Mouse (Mus musculus) embryonic facial prominence, embryonic 15.5 days (tissue): ENCODE data around the gene Skap1. TPM values are rescaled to one million over a fixed set of nuclear protein-coding genes. Genes with fewer than 3 reads are reported as not detected.

ENCODE experiments used
- ATAC-seq: fragments of 200-750 bp; cut with Nextera tagmentation; 2 replicates; pipeline ENCODE4 v1.8.0; 2017; ENCODE audit warnings: low read depth, moderate TSS enrichment; ENCODE audit not compliant: insufficient number of reproducible peaks, low FRiP score, low TSS enrichment
- H3K27ac ChIP-seq: fragments of 300-500 bp; sonication (generic); replicated peaks from 2 replicates; pipeline ENCODE4 v1.5.1; 2015; ENCODE audit warnings: mild to moderate bottlenecking, inconsistent platforms
- H3K27me3 ChIP-seq: fragments of 300-500 bp; sonication (generic); 2 replicates; pipeline ENCODE4 v1.6.1; 2015; ENCODE audit warnings: inconsistent platforms
- H3K36me3 ChIP-seq: fragments of 300-500 bp; sonication (generic); 2 replicates; pipeline ENCODE4 v1.6.1; 2015; ENCODE audit warnings: mild to moderate bottlenecking, inconsistent platforms
- H3K4me1 ChIP-seq: fragments of 300-500 bp; sonication (generic); 2 replicates; pipeline ENCODE4 v1.6.1; 2015; ENCODE audit warnings: inconsistent platforms
- H3K4me2 ChIP-seq: fragments of 300-500 bp; sonication (generic); replicated peaks from 2 replicates; pipeline ENCODE4 v1.6.1; 2015; ENCODE audit warnings: mild to moderate bottlenecking, inconsistent platforms
- H3K4me3 ChIP-seq: fragments of 300-500 bp; sonication (generic); replicated peaks from 2 replicates; pipeline ENCODE4 v1.5.1; 2015; ENCODE audit warnings: mild to moderate bottlenecking, inconsistent platforms
- H3K9ac ChIP-seq: fragments of 300-500 bp; sonication (generic); 2 replicates; pipeline ENCODE4 v1.6.1; 2015; ENCODE audit warnings: inconsistent platforms
- H3K9me3 ChIP-seq: fragments of 300-500 bp; sonication (generic); replicated peaks from 2 replicates; pipeline ENCODE4 v1.6.1; 2016; ENCODE audit warnings: inconsistent platforms
- WGBS: fragments of 180-500 bp; shearing (Covaris S2); methylation state at CpG from one replicate; pipeline ENCODE4 v1.1.7; 2015; 5-methylcytosine and 5-hydroxymethylcytosine counted together
- polyA plus RNA-seq: library from polyadenylated mRNA; unstranded; fragments of >200 nt; fragmentation: Nextera tagmentation; extraction: Ambion mirVana; gene quantifications from 2 replicates; pipeline ENCODE4 v1.2.1, GENCODE M21; 2015

Skap1 gene
- polyA plus RNA-seq, 1 experiment from 2014 or later: 2.3 TPM

DNA sequence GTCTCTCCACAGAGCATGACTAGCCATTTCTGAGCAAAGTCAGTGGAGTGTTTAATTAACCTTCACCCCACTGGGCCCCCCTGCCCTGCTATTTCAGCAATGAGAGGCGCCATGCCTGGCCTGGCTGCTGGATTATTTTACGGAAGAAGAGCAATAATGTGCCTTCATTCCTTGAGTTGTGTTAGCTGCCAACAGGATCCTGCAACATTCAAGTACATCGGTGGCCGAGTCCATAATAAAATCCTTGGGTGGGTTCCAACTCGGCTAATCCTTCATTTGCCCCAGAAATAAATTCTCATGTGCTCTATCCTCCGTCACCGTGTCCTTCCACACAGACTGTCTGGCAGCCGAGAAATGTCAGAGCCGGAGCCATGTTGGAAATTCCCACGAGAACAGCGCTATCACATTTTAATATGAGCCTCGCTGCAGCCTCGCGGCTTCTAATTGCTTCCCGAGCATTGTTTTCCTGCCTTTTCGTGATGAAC, 61.8 kb downstream of the Skap1 start:
- Histone ChIP-seq H3K27ac (no peak overlapping the region), H3K4me1 (no peaks in the 10 kb centered on the region), H3K4me3 (no peak overlapping the region), H3K4me2 (no peak overlapping the region), H3K9me3 (no peaks in the 10 kb centered on the region), H3K36me3 (no peaks in the 10 kb centered on the region), H3K27me3 (no peaks in the 10 kb centered on the region), H3K9ac (no peak overlapping the region)
- 69% methylated on average over 16 of the region's 16 CpGs for WGBS
- no peak for ATAC-seq

DNA sequence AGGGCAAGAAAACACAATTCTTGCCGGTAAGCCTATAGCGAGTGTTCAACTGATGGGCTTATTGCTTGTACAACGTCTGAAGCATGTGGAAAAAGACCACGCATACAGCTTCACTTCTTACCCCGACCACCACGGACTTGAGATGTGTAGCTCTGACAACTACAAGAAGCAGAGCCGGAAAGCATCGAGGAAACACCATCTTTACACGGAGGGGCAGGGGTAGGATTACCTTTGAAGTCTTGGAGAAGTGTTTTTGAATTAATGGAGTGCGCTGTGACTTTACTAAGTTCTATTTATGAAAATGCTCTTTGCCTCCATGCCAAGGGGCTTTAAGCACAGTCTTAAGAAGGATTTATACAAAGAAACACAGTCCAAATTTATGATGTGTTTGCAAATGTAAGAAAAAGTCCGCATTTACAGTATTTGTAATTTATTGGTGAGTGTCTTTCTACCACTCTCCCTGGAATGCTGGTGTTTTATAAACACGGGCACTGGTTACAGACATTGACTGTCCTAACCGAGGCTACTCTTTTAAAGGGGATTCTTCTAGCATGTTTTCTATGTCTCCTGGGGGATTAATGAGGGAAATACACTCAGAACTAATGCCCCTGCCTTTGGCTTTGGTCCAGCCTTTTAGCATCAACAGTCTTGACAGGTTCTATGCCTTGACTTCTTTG, 67.5 kb downstream of the Skap1 start:
- ATAC-seq: no peak
- no peaks in the 10 kb centered on the region for H3K9me3 ChIP-seq
- H3K36me3 ChIP-seq: no peaks in the 10 kb centered on the region
- no peaks in the 10 kb centered on the region for H3K4me1 ChIP-seq
- peaks cover 11% of the 10 kb centered on the region for H3K27me3 ChIP-seq
- H3K9ac ChIP-seq: no peak overlapping the region
- H3K4me3 ChIP-seq: no peak overlapping the region
- H3K27ac ChIP-seq: no peak overlapping the region
- 59% methylated on average over 13 of the region's 13 CpGs for WGBS
- no peak overlapping the region for H3K4me2 ChIP-seq

DNA sequence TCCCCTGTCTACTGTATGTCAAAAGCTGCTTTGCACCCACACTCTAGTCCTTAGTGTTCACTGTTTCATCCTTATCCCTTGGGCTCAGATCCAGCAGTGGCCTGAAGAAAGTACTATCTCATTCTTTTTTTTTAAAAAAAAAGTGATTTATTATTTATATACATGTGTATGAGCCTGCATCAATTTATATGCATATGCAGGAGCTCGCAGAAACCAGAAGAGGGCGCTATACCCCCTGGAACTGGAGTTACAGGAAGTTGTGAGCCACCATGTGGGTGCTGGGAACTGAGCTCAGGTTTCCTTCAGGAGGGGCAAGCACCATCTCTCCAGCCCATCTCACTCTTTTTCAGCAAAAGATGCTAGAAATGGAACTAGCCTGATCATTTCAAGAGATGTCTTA, 70.1 kb downstream of the Skap1 start:
- ATAC-seq: no peak
- 70% methylated on average over 2 of the region's 2 CpGs for WGBS
- no peak overlapping the region for H3K4me3 ChIP-seq
- peaks cover 38% of the 10 kb centered on the region for H3K27me3 ChIP-seq
- H3K36me3 ChIP-seq: no peaks in the 10 kb centered on the region
- no peak overlapping the region for H3K27ac ChIP-seq
- H3K9me3 ChIP-seq: no peaks in the 10 kb centered on the region
- H3K9ac ChIP-seq: no peak overlapping the region
- no peaks in the 10 kb centered on the region for H3K4me1 ChIP-seq
- no peak overlapping the region for H3K4me2 ChIP-seq

DNA sequence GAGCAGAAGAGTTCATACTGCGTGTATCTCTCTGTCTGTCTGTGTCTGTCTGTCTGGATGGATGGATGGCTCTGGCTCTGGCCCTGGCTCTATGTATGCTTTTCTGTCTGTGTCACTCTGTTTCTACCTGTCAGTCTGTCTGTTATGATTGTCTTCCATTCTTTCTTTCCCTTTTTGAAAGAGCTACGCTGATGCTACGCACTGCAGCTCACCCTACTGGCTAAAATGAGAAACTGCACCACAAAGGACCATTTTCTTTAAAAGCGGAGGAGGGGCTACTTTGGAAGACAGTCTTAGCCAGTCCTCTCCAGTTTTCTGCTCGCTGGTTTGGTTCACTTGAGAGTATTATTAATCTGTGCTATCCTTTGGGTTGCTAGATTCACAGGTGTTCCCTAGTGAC, 71.8 kb downstream of the Skap1 start:
- H3K27ac ChIP-seq: no peak overlapping the region
- H3K9ac ChIP-seq: no peak overlapping the region
- H3K36me3 ChIP-seq: no peaks in the 10 kb centered on the region
- H3K4me2 ChIP-seq: no peak overlapping the region
- H3K27me3 ChIP-seq: peaks cover 51% of the 10 kb centered on the region
- H3K9me3 ChIP-seq: no peaks in the 10 kb centered on the region
- H3K4me1 ChIP-seq: no peaks in the 10 kb centered on the region
- no peak for ATAC-seq
- H3K4me3 ChIP-seq: no peak overlapping the region
- 19% methylated on average over 5 of the region's 5 CpGs for WGBS

DNA sequence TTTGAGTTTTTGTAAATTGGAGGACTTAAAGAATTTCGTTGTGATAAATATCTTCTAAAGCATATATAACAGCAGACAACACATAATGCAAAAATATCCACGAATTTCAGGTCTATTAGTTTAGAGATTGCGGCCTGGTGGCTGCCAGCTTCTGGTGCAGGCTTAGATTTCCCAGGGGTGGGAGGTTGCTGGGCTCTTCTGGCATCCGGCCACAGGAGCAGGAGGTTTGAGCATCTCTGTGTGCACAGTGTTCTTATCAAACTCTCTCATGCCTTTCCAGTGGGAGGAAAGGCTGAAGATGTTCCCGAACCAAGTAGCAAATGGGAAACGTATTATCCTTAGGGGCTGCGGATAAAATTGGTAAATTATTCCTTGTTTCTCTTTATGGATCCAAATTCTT, 77.6 kb downstream of the Skap1 start:
- Histone ChIP-seq H3K4me3 (no peak overlapping the region), H3K9me3 (no peaks in the 10 kb centered on the region), H3K4me2 (no peak overlapping the region), H3K27ac (no peak overlapping the region), H3K9ac (no peak overlapping the region), H3K36me3 (no peaks in the 10 kb centered on the region), H3K27me3 (peaks cover 69% of the 10 kb centered on the region), H3K4me1 (no peaks in the 10 kb centered on the region)
- WGBS: 77% methylated on average over 7 of the region's 7 CpGs
- ATAC-seq: no peak

DNA sequence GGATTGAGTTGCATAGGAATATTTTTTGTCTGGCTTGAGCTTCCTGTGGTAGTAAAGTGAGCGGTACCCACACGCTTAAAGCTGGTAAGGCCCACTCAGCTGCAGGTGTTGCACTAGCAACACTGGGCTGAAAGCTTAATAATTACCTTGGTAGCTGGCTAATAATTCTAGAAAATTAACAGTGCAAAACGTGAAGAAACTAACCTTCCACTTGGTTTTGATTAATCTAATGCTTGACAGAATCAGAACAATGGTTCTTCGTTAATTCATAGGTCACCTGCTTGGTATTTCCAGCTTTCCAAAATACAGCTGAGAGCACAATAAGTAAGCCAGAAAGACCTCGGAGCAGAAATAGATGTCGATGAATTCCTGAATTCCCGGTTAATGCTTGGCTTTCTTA, 78.2 kb downstream of the Skap1 start:
- Histone ChIP-seq H3K9me3 (no peaks in the 10 kb centered on the region), H3K27ac (no peak overlapping the region), H3K4me2 (no peak overlapping the region), H3K9ac (no peak overlapping the region), H3K36me3 (no peaks in the 10 kb centered on the region), H3K27me3 (peaks cover 66% of the 10 kb centered on the region), H3K4me1 (no peaks in the 10 kb centered on the region), H3K4me3 (no peak overlapping the region)
- ATAC-seq: no peak
- 74% methylated on average over 7 of the region's 7 CpGs for WGBS

DNA sequence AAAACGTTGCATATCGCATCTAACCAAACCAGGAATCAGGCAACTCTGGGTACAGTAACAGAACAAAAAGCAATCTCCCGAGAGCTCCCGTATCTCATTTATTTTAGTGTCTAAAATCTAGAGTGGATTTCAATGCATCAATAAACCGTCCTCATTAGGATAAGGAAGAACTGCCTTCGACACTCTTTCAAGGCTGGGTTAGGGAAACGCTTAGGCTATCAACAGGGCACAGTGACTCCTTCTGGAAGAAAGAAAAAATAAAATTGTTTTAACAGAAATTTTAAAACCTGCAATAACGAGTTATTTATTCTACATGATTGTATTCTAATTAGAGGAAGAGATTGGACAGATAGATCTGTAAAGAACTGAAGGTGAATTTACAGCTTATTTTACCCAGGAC, 82.0 kb downstream of the Skap1 start:
- Histone ChIP-seq H3K27me3 (peaks cover 44% of the 10 kb centered on the region), H3K4me3 (no peak overlapping the region)
- 72% methylated on average over 8 of the region's 8 CpGs for WGBS

DNA sequence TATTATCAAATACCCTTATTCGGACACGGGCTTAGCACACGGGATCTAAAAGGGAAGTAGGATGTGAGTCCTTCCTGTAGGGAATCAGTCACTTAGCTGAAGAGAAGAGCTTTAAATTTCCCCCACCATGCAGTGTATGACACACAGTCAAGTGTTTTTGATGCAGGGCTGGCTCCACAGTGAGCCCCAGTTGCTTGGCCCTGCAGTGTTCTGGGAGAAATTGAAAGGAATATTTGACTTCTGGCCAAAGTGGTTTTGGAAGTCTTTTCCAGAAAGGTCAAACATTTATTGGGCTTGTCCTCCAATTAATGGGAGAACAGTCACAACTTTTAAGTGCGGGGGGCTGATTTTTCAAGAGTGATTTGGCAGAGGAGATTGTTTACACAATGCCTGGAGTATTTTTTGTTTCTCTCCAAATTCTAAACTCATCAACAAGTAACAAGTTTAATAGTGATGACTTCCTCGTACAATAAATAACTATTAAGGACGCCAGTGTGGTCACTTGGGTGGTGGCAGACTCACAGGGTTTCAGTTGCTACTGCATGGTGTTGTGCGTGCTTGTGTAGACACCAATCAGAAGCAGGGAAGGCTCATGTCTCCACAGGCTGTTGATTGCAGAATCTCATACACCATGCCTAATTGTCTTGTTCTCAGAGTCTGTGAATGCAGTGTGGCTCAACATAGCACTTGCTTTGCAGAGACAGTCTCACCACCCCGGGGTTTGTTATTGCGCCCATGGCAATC, 86.7 kb downstream of the Skap1 start:
- no peaks in the 10 kb centered on the region for H3K36me3 ChIP-seq
- WGBS: 81% methylated on average over 9 of the region's 9 CpGs
- H3K27ac ChIP-seq: no peak overlapping the region
- no peak overlapping the region for H3K4me3 ChIP-seq
- H3K27me3 ChIP-seq: peaks cover 52% of the 10 kb centered on the region
- H3K4me1 ChIP-seq: no peaks in the 10 kb centered on the region
- H3K9ac ChIP-seq: no peak overlapping the region
- H3K9me3 ChIP-seq: no peaks in the 10 kb centered on the region
- no peak overlapping the region for H3K4me2 ChIP-seq
- no peak for ATAC-seq

More for the DNA sequence above, 82.0 kb downstream of the Skap1 start:
- Histone ChIP-seq H3K9ac (no peak overlapping the region), H3K27ac (no peak overlapping the region), H3K36me3 (no peaks in the 10 kb centered on the region), H3K4me2 (no peak overlapping the region), H3K4me1 (no peaks in the 10 kb centered on the region), H3K9me3 (no peaks in the 10 kb centered on the region)
- no peak for ATAC-seq

DNA sequence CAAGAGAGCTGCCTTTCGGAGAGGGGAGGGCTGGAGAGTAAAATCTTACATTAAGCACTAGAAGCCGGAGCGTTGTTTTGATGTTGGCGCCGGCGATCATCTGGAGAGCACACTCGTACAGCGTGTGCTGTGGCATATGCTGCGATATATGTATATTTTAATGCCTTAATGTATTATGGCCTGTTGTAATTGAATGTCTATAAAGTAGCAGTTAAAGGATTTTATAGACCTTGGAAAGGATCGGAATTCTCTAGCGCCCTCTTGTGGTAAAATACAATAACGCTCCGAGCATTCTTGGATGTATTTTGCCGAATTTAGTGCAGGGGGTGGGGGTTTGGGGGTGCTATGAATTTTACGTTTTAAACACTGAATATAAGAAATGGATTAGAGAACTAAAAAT, 88.7 kb downstream of the Skap1 start:
- no peaks in the 10 kb centered on the region for H3K9me3 ChIP-seq
- no peak overlapping the region for H3K4me3 ChIP-seq
- H3K4me2 ChIP-seq: no peak overlapping the region
- ATAC-seq: no peak
- H3K9ac ChIP-seq: no peak overlapping the region
- H3K36me3 ChIP-seq: no peaks in the 10 kb centered on the region
- H3K27ac ChIP-seq: no peak overlapping the region
- no peaks in the 10 kb centered on the region for H3K4me1 ChIP-seq
- 16% methylated on average over 15 of the region's 15 CpGs for WGBS
- peaks cover 56% of the 10 kb centered on the region for H3K27me3 ChIP-seq

DNA sequence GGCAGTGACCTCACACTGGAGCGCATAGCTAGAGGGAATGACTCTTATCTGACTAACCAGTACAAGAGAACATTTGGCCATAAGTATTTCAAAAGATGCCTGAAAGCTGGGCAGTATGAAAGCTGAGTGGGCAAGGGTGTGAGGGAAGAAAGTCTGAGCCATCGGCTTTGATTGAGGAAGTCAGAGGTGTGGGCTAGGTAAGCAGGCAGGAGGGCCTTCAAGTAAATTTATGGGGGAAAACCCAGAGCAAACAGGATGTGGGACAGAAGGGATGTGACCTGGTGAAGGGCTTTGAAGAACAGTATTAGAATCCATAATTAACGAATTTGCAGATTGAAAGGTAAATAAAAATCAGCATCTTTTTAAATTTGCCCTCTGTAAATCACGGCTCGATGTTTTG, 95.8 kb downstream of the Skap1 start:
- WGBS: 83% methylated on average over 5 of the region's 5 CpGs
- no peak overlapping the region for H3K27ac ChIP-seq
- no peak overlapping the region for H3K4me2 ChIP-seq
- no peaks in the 10 kb centered on the region for H3K36me3 ChIP-seq
- no peaks in the 10 kb centered on the region for H3K4me1 ChIP-seq
- H3K9me3 ChIP-seq: no peaks in the 10 kb centered on the region
- no peak overlapping the region for H3K4me3 ChIP-seq
- peaks cover 34% of the 10 kb centered on the region for H3K27me3 ChIP-seq
- no peak for ATAC-seq
- no peak overlapping the region for H3K9ac ChIP-seq

DNA sequence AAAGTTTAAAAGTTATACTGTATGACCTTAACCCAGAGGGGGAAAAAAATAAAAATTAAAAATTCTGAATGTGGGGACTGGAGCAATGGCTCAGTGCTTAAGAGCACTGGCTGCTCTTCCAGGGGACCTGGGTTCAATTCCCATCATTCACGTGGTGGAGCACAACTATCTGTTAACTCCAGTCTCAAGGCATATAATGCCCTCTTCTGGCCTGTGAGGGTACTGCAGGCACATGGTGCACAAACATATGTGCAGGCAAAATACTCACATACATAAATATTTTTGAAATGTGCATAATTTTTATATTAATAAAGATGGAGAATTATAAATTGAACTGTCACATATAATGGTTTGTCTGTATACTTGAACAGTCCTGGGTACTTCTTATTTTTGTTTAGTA, 99.7 kb downstream of the Skap1 start:
- Histone ChIP-seq H3K27me3 (peaks cover 14% of the 10 kb centered on the region), H3K27ac (no peak overlapping the region), H3K4me3 (no peak overlapping the region), H3K9ac (no peak overlapping the region), H3K9me3 (no peaks in the 10 kb centered on the region), H3K4me2 (no peak overlapping the region), H3K4me1 (no peaks in the 10 kb centered on the region), H3K36me3 (no peaks in the 10 kb centered on the region)
- WGBS: 47% methylated on average over 1 of the region's 1 CpGs
- no peak for ATAC-seq

DNA sequence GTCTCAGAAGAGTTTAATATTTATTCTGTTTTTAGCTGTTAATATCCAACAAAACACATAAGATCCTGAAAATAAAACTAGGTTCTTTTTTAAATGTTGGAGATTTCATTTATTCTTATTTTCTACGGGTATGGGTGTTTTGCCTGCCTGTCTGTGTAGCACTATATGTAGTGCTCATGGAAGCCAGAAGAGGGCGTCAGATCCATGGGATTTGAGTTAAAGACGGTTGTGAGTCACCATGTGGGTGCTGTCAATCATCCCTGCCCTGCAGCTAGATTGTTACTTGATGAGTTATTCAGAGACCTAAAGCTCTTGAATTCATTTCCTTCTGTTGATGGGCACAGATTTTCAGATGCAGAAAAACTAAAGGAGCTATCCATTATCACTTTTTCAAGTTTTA, 108.1 kb downstream of the Skap1 start:
- ATAC-seq: no peak
- Histone ChIP-seq H3K4me2 (no peak overlapping the region), H3K36me3 (no peaks in the 10 kb centered on the region), H3K27ac (no peak overlapping the region), H3K4me1 (no peaks in the 10 kb centered on the region), H3K27me3 (peaks cover 7% of the 10 kb centered on the region; the same call in 1 of the 2 replicates), H3K9ac (no peak overlapping the region), H3K9me3 (no peaks in the 10 kb centered on the region), H3K4me3 (no peak overlapping the region)
- WGBS: 25% methylated on average over 3 of the region's 3 CpGs
